Mouse (Mus musculus) spleen, postnatal 4 days (tissue): Measurements from ENCODE around the gene Dgkb.

ENCODE experiments used
- DNase-seq, 2 experiments: peaks; one replicate each; pipeline ENCODE4 v3.0.0; 2022; ENCODE audit warnings: low spot score in 2 of 2

The Dgkb gene

GRCm38 (mm10) chr12:37817426-37817825, at the start of gene Dgkb:
Dgkb (plus strand) TSS chr12:37817726.
- no peak for DNase-seq

GRCm38 (mm10) chr12:37769844-37770243, 47.7 kb upstream of the Dgkb start:
- no peak for DNase-seq

GRCm38 (mm10) chr12:37773681-37774357, 43.7 kb upstream of the Dgkb start:
- DNase-seq, result no peak

- no peak for DNase-seq
Measured at GRCm38 (mm10) chr12:37774591-37774990, 42.9 kb upstream of the Dgkb start.

- no peak for DNase-seq
Measured at GRCm38 (mm10) chr12:37796265-37796928, 21.1 kb upstream of the Dgkb start.

GRCm38 (mm10) chr12:37814122-37814521, 3.4 kb upstream of the Dgkb start:
- no peak for DNase-seq

- DNase-seq, result no peak
Measured at GRCm38 (mm10) chr12:37821052-37821810, 3.7 kb downstream of the Dgkb start.

- no peak for DNase-seq
Measured at GRCm38 (mm10) chr12:37880042-37881017, 62.8 kb downstream of the Dgkb start.

- DNase-seq, result no peak
Measured at GRCm38 (mm10) chr12:37881376-37881775, 63.9 kb downstream of the Dgkb start.

GRCm38 (mm10) chr12:37882796-37883195, 65.3 kb downstream of the Dgkb start:
- DNase-seq, result no peak

- no peak for DNase-seq
Measured at GRCm38 (mm10) chr12:37883781-37884180, 66.3 kb downstream of the Dgkb start.

GRCm38 (mm10) chr12:37888591-37888990, 71.1 kb downstream of the Dgkb start:
- DNase-seq, result no peak

GRCm38 (mm10) chr12:37889431-37889830, 71.9 kb downstream of the Dgkb start:
- DNase-seq, result no peak

GRCm38 (mm10) chr12:37891336-37891735, 73.8 kb downstream of the Dgkb start:
- DNase-seq, result no peak

- no peak for DNase-seq
Measured at GRCm38 (mm10) chr12:37942163-37942562, 124.6 kb downstream of the Dgkb start.

GRCm38 (mm10) chr12:37956193-37956592, 138.7 kb downstream of the Dgkb start:
- DNase-seq, result no peak

GRCm38 (mm10) chr12:37971482-37971881, 154.0 kb downstream of the Dgkb start:
- no peak for DNase-seq

GRCm38 (mm10) chr12:37978498-37979187, 161.1 kb downstream of the Dgkb start:
- DNase-seq, result no peak

GRCm38 (mm10) chr12:37985352-37985751, 167.8 kb downstream of the Dgkb start:
- no peak for DNase-seq

GRCm38 (mm10) chr12:37988066-37988591, 170.6 kb downstream of the Dgkb start:
- no peak for DNase-seq

GRCm38 (mm10) chr12:37993221-37993620, 175.7 kb downstream of the Dgkb start:
- DNase-seq, result no peak
